Mouse (Mus musculus) neural tube, embryonic 15.5 days (tissue): Measurements from ENCODE around the gene Fam57a. TPM values are rescaled to one million over a fixed set of nuclear protein-coding genes. Genes with fewer than 3 reads are reported as not detected.

Experiments used
- ATAC-seq: fragments of 200-750 bp; cut with Nextera tagmentation; 2 replicates; pipeline ENCODE4 v1.8.0; 2017; ENCODE audit warnings: mild to moderate bottlenecking, moderate TSS enrichment, moderate library complexity; ENCODE audit not compliant: low FRiP score
- H3K27ac ChIP-seq: fragments of 300-500 bp; sonication (generic); replicated peaks from 2 replicates; pipeline ENCODE4 v1.5.1; 2015; ENCODE audit warnings: mild to moderate bottlenecking, inconsistent platforms
- H3K27me3 ChIP-seq: fragments of 300-500 bp; sonication (generic); replicated peaks from 2 replicates; pipeline ENCODE4 v1.6.1; 2015; ENCODE audit warnings: inconsistent platforms
- H3K36me3 ChIP-seq: fragments of 300-500 bp; sonication (generic); 2 replicates; pipeline ENCODE4 v1.6.1; 2015; ENCODE audit warnings: inconsistent platforms
- H3K4me1 ChIP-seq: fragments of 300-500 bp; sonication (generic); 2 replicates; pipeline ENCODE4 v1.6.1; 2015; ENCODE audit warnings: inconsistent platforms
- H3K4me2 ChIP-seq: fragments of 300-500 bp; sonication (generic); 2 replicates; pipeline ENCODE4 v1.6.1; 2015; ENCODE audit warnings: inconsistent platforms, mild to moderate bottlenecking, moderate library complexity
- H3K4me3 ChIP-seq: fragments of 300-500 bp; sonication (generic); replicated peaks from 2 replicates; pipeline ENCODE4 v1.5.1; 2015; ENCODE audit warnings: mild to moderate bottlenecking, inconsistent platforms
- H3K9ac ChIP-seq: fragments of 300-500 bp; sonication (generic); replicated peaks from 2 replicates; pipeline ENCODE4 v1.6.1; 2015; ENCODE audit warnings: mild to moderate bottlenecking, inconsistent platforms
- H3K9me3 ChIP-seq: fragments of 300-500 bp; sonication (generic); replicated peaks from 2 replicates; pipeline ENCODE4 v1.6.1; 2016; ENCODE audit warnings: inconsistent platforms
- WGBS: fragments of 180-500 bp; shearing (Covaris S2); methylation state at CpG from one replicate; pipeline ENCODE4 v1.1.7; 2015; ENCODE audit warnings: mixed read lengths; 5-methylcytosine and 5-hydroxymethylcytosine counted together
- polyA plus RNA-seq: library from polyadenylated mRNA; unstranded; fragments of >200 nt; fragmentation: Nextera tagmentation; extraction: Ambion mirVana; gene quantifications from 2 replicates; pipeline ENCODE4 v1.2.1, GENCODE M21; 2015

Gene Fam57a
- 24.4 and 36.0 TPM in 2 replicates for polyA plus RNA-seq

- Histone ChIP-seq H3K36me3 (peaks cover 4% of the 10 kb centered on the region; the same call in 1 of the 2 replicates), H3K27me3 (no peaks in the 10 kb centered on the region), H3K4me3 (peak within 1 kb of the TSS; percentile 94), H3K9ac (peak within 1 kb of the TSS; percentile 81), H3K9me3 (no peaks in the 10 kb centered on the region), H3K4me2 (peak within 1 kb of the TSS; percentile 90), H3K27ac (peak within 1 kb of the TSS; percentile 85), H3K4me1 (peaks cover 18% of the 10 kb centered on the region)
- ATAC-seq = peak; percentile 94
- WGBS = under 1% methylated on average over 37 of the region's 37 CpGs
These were observed at the start of gene Fam57a, which contains the start of gene Vps53 for GRCm38 (mm10) chr11:76179495-76180145. TSS of gene Fam57a (plus strand) at chr11:76179671. TSS of gene Vps53 (minus strand) at chr11:76179647.

- H3K36me3 ChIP-seq = peaks cover 48% of the 10 kb centered on the region
- no peaks in the 10 kb centered on the region for H3K9me3 ChIP-seq
- whole genome bisulfite sequencing = 83% methylated on average over 5 of the region's 5 CpGs
- no peak overlapping the region for H3K4me2 ChIP-seq
- H3K9ac ChIP-seq = no peak overlapping the region
- no peak for ATAC-seq
- H3K27ac ChIP-seq = no peak overlapping the region
- no peak overlapping the region for H3K4me3 ChIP-seq
- H3K4me1 ChIP-seq = no peaks in the 10 kb centered on the region
- no peaks in the 10 kb centered on the region for H3K27me3 ChIP-seq
These were observed 48.6 kb upstream of the Fam57a start for GRCm38 (mm10) chr11:76130859-76131258.

GRCm38 (mm10) chr11:76135641-76136437, 43.6 kb upstream of the Fam57a start:
- no peaks in the 10 kb centered on the region for H3K27me3 ChIP-seq
- no peak overlapping the region for H3K4me3 ChIP-seq
- no peaks in the 10 kb centered on the region for H3K4me1 ChIP-seq
- 87% methylated on average over 7 of the region's 7 CpGs for WGBS
- H3K4me2 ChIP-seq = no peak overlapping the region
- no peak overlapping the region for H3K9ac ChIP-seq
- ATAC-seq = no peak
- no peaks in the 10 kb centered on the region for H3K9me3 ChIP-seq
- H3K27ac ChIP-seq = no peak overlapping the region
- H3K36me3 ChIP-seq = peaks cover 64% of the 10 kb centered on the region

GRCm38 (mm10) chr11:76137996-76138395, 41.5 kb upstream of the Fam57a start:
- Histone ChIP-seq H3K4me3 (no peak overlapping the region), H3K36me3 (peaks cover 58% of the 10 kb centered on the region), H3K27ac (no peak overlapping the region), H3K4me1 (no peaks in the 10 kb centered on the region), H3K9me3 (no peaks in the 10 kb centered on the region), H3K9ac (no peak overlapping the region), H3K27me3 (no peaks in the 10 kb centered on the region), H3K4me2 (no peak overlapping the region)
- WGBS = 90% methylated on average over 3 of the region's 3 CpGs
- ATAC-seq = no peak

DNA sequence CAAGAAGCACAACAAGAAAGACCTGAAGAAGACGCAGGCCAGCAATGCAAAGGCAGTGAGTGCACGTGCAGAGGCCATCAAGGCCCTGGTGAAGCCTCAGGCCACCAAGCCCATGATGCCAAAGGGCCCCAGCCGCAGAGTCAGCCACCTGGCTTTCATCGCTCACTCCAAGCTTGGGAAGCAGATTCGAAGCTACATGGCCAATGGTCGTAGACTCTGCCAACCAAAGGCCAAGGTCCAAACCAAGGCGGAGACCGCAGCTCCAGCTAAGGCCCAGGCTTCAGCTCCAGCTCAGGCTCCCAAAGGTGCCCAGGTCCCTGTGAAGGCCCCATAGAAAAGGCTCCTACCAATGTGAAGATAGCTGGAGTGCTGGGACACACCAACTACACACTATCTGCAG, 35.1 kb upstream of the Fam57a start:
- WGBS = 96% methylated on average over 8 of the region's 8 CpGs
- Histone ChIP-seq H3K4me1 (peaks cover 13% of the 10 kb centered on the region), H3K9me3 (no peaks in the 10 kb centered on the region), H3K36me3 (peaks cover 14% of the 10 kb centered on the region; the same call in 1 of the 2 replicates), H3K27ac (no peak overlapping the region), H3K27me3 (no peaks in the 10 kb centered on the region), H3K4me2 (no peak overlapping the region), H3K9ac (no peak overlapping the region), H3K4me3 (no peak overlapping the region)
- no peak for ATAC-seq

DNA sequence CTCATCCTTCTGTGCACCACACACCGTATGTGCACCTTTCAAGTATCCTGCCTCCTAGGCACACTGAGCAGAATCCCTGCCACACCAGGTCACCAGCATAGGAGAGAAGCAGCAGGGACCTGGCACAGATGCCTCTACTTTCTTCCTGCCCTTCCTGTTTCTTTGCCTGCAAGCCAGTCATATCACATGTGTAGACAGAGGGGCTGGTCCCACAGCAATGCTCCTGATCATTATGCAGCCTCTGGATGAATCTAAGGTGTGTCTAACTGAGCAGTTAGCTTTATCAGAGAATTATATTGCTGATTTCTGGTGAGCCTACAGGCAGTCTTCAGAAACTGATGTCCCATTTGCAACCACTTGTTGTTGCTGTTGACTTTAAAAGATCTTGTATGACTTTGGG, 34.3 kb upstream of the Fam57a start:
- Histone ChIP-seq H3K4me1 (peaks cover 13% of the 10 kb centered on the region), H3K4me3 (no peak overlapping the region), H3K36me3 (peaks cover 14% of the 10 kb centered on the region; the same call in 1 of the 2 replicates), H3K27me3 (no peaks in the 10 kb centered on the region), H3K9ac (no peak overlapping the region), H3K9me3 (no peaks in the 10 kb centered on the region), H3K27ac (no peak overlapping the region), H3K4me2 (no peak overlapping the region)
- ATAC-seq = no peak
- 97% methylated on average over 1 of the region's 1 CpGs for WGBS

DNA sequence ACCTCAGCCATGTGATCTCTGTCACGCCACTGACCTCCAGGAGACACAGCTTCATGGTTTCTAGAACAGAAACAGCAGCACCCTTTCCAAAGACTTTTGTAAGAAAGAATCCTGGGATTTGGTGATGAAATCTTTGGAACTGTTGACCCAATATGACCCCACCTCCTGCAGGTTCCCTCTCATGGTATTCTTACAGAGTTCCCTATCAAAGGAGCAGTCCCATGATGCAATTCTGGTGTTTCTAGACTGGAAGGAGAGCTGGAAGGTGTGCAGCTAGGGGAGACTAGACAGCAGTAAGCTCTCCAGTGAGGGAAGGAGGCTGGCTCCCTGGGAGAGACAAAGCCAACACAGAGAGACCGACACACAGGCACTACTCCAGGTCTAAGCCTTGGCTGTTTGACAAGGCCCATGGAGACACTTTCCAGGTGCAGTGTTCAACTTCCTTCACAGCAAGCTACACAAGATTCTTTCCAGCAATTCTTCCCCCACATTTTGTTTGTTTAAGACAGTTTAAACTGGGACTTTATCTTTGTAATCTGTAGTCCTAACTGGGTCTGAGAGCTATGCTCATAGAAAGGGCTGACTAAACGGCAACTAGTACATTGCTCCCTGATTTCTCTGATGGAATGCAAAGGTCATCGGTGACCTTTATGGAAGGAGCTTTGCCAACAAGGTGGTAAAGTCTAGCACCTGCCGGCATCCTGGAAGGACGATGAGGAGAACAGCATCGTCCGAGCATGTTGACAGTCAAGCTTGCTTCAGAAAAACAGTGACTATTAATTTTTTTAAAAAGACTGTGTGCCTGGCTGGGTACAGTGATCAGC, 33.1 kb upstream of the Fam57a start:
- no peaks in the 10 kb centered on the region for H3K27me3 ChIP-seq
- H3K9me3 ChIP-seq = no peaks in the 10 kb centered on the region
- ATAC-seq = no peak
- H3K36me3 ChIP-seq = peaks cover 12% of the 10 kb centered on the region; the same call in 1 of the 2 replicates
- no peak overlapping the region for H3K4me3 ChIP-seq
- H3K27ac ChIP-seq = no peak overlapping the region
- no peak overlapping the region for H3K4me2 ChIP-seq
- H3K9ac ChIP-seq = no peak overlapping the region
- peaks cover 13% of the 10 kb centered on the region for H3K4me1 ChIP-seq
- WGBS = 91% methylated on average over 8 of the region's 8 CpGs

DNA sequence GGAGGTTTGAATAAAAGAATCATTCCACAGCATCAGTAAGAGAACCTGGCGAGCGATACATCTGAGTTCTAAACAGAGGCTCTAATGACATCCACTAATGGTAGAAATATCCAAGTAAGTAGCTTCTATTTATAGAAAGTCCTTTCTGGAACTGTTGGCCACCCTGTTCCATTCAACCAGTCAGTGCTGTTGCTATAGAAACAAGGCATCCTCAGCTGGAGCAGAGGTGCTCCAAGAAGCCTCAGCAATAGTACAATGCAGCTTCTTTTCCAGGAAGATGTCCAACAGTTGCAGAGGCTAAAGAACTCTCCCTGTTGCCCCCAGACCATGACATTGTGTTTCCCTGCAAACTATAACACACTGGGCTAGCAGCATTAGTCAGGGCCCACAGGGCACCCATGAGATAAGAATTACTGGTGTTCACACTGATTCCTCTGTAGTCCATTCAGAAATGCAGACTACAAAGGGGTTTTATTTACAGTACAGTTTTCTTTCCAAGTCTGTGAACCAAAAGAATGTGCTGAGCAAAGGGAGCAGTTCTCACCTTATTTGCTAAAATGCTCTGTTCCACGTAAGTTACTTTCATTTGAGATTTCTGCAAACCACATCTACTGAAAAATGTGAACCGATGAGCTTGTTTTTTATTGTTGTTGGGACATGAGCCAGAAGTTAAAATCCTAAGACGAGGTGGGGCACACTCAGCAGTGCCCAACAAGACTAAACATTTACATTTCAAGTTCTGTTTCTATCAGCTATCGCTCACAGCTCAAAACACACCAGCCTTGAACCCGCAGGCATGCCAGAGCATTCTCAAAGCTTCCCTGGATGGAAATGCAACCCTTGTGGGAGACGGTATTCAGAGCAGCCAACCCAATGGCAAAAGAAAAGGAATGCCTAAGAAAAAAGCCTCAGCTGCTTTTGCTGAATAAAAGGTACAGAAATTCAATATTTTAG, 31.1 kb upstream of the Fam57a start:
- Histone ChIP-seq H3K9me3 (no peaks in the 10 kb centered on the region), H3K27me3 (no peaks in the 10 kb centered on the region), H3K4me3 (no peak overlapping the region), H3K9ac (no peak overlapping the region), H3K36me3 (peaks cover 8% of the 10 kb centered on the region; the same call in 1 of the 2 replicates), H3K27ac (peak overlapping the region; percentile 63), H3K4me1 (peaks cover 13% of the 10 kb centered on the region), H3K4me2 (no peak overlapping the region)
- ATAC-seq = no peak
- WGBS = 61% methylated on average over 8 of the region's 8 CpGs

DNA sequence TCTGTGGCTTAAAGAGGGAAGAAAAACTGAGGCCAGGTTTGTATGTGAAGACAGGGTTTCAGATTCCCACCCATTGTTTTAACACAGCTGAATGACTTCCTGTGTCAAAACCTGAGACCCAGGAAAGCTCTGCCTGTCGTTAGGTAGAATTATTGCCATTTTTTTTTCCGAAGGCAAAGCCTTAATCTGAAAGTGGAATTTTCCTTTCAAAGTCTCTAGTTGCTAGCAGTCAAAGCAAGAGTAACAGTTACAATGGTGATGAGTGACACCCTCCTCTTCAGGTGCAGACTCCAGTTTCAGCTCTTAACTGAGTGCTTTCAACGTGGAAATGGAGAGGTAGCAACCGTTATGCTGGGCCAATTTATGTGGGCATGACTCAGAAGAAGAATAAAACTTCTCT, 28.5 kb upstream of the Fam57a start:
- H3K9ac ChIP-seq = no peak overlapping the region
- H3K4me2 ChIP-seq = no peak overlapping the region
- H3K9me3 ChIP-seq = no peaks in the 10 kb centered on the region
- WGBS = 72% methylated on average over 4 of the region's 4 CpGs
- ATAC-seq = no peak
- H3K36me3 ChIP-seq = peaks cover 19% of the 10 kb centered on the region
- H3K27me3 ChIP-seq = no peaks in the 10 kb centered on the region
- H3K4me1 ChIP-seq = peaks cover 13% of the 10 kb centered on the region
- H3K4me3 ChIP-seq = no peak overlapping the region
- no peak overlapping the region for H3K27ac ChIP-seq

DNA sequence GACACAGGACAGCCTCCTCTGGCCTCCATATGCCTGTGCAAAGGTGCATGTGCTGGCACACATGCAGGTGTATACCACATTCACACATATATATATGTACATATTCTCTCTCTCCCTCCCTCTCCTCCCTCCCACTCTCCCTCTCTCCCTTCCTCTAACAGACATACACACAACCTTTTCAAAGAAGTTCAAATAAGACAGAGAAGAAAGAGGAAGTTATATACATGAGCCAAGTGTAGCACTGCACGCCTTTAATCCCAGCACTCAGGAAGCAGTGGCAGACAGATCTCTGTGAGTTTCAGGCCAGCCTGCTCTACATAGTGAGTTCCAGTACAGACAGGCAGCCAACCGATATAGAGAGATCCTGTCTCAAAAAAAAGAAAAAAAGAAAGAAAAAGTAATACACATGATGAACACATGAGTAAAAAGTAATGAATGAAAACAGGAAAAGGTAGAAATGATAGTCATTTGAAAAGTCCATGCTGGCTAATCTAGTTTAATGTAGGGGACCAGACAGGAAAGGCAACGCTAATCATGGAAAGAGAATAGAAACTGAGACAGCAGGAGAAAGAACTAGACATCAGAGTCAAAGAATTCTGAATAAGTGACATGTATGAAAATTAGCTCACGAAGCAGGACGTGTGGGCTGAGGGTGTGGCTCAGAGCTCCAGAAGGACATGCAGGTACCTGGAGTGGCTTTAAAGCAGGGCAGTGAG, 26.1 kb upstream of the Fam57a start:
- H3K9ac ChIP-seq = no peak overlapping the region
- 93% methylated on average over 5 of the region's 5 CpGs for WGBS
- H3K36me3 ChIP-seq = peaks cover 28% of the 10 kb centered on the region
- no peak overlapping the region for H3K4me3 ChIP-seq
- H3K27me3 ChIP-seq = no peaks in the 10 kb centered on the region
- H3K4me1 ChIP-seq = peaks cover 3% of the 10 kb centered on the region
- no peak overlapping the region for H3K27ac ChIP-seq
- ATAC-seq = no peak
- H3K4me2 ChIP-seq = no peak overlapping the region
- no peaks in the 10 kb centered on the region for H3K9me3 ChIP-seq
